ENCODE assay signal across 8 mouse cellular contexts in genomic region chr15:28158771-28159489, GRCm38 (mm10). TPM values are rescaled to one million over a fixed set of nuclear protein-coding genes. Genes with fewer than 3 reads are reported as not detected.
DNase-seq lines count a peak whose midpoint lies in the region; TF ChIP-seq lines count a peak whose summit lies in the region.

No protein-coding gene starts in this region.

- H3K27ac ChIP-seq in cerebellum, adult 2 months (ENCODE audit: insufficient read depth, low read length), result no peak overlapping the region
- peak overlapping the region; percentile 82 for H3K27ac ChIP-seq in hindbrain, embryonic 10.5 days

- TF ChIP-seq POLR2A in cerebellum, adult 2 months (IDR thresholded peaks at IDR 0.05; ENCODE audit: borderline replicate concordance, insufficient read depth, low read length), result no peak

- TF ChIP-seq CTCF in cerebellum, adult 2 months (IDR thresholded peaks at IDR 0.05; ENCODE audit: borderline replicate concordance, insufficient read depth, low read depth, low read length), result no peak

- H3K36me3 ChIP-seq in hindbrain, embryonic 10.5 days, result no peaks in the 10 kb centered on the region

- no peaks in the 10 kb centered on the region for H3K27me3 ChIP-seq in cerebellum, adult 2 months (ENCODE audit: control insufficient read depth, insufficient read depth, low read length)
- H3K27me3 ChIP-seq in hindbrain, embryonic 10.5 days (ENCODE audit: insufficient read depth, poor library complexity, severe bottlenecking), result peaks cover 17% of the 10 kb centered on the region; the same call in 1 of the 2 replicates

- peak; percentile 84 for DNase-seq in NIH3T3 (ENCODE audit: low read depth)
- peak; percentile 57 to 67 for DNase-seq in cerebellum, adult 2 months
- peak; percentile 44 for DNase-seq in forelimb bud, embryonic 11.5 days (ENCODE audit: low read depth, low spot score)
- peak; percentile 57 for DNase-seq in hindbrain, embryonic 10.5 days (ENCODE audit: low spot score)
- peak; percentile 11 to 15 for DNase-seq in layer of hippocampus, postnatal 14 days (ENCODE audit: low spot score in 2 of 2)
- peak; percentile 71 for DNase-seq in lung, postnatal 14 days
- DNase-seq in retina, embryonic 14.5 days (ENCODE audit: low spot score), result peak; percentile 66
- peak; percentile 19 for DNase-seq in urinary bladder, postnatal 25 days (ENCODE audit: low spot score)

- H3K4me3 ChIP-seq in cerebellum, adult 2 months (replicated peaks; ENCODE audit: insufficient read depth, low read depth, low read length), result peak overlapping the region; percentile 63
- H3K4me3 ChIP-seq in hindbrain, embryonic 10.5 days, result peak overlapping the region; percentile 52

- H3K9me3 ChIP-seq in hindbrain, embryonic 10.5 days, result no peaks in the 10 kb centered on the region

- WGBS in cerebellum, adult 2 months, result 3% methylated on average over 19 of the region's 19 CpGs
- WGBS in hindbrain, embryonic 10.5 days, result 3% methylated on average over 19 of the region's 19 CpGs

- H3K4me1 ChIP-seq in cerebellum, adult 2 months (ENCODE audit: control insufficient read depth, insufficient read depth, low read length), result 0 out of 2 replicates have a peak, but pooled peaks cover 3% of the 10 kb centered on the region
- H3K4me1 ChIP-seq in hindbrain, embryonic 10.5 days (replicated peaks), result peaks cover 29% of the 10 kb centered on the region

RNA-seq across cellular contexts. Expression of gene Dnah5, which starts 44.6 kb away (rescaled TPM):
- polyA plus RNA-seq in cerebellum, adult 2 months (2012; rRNA removed), result 0.25 TPM in 2 replicates
- polyA plus RNA-seq in hindbrain, embryonic 10.5 days (2016; fragmentation: Nextera tagmentation; extraction: Ambion mirVana), result 0.06 and 0.09 TPM in 2 replicates
- 1 to 10 TPM; 3.1 to 3.5 TPM for total RNA-seq in layer of hippocampus, postnatal 14 days (2021)

Comparison
In these comparisons a context has a peak if more than half of its experiments do, and no peak if none do; other contexts are left out.
1. DNase-seq: peak in every context shown above with its lines; median percentile 84 in NIH3T3; 71 in lung, postnatal 14 days; 66 in retina, embryonic 14.5 days; 62 in cerebellum, adult 2 months; 57 in hindbrain, embryonic 10.5 days; 44 in forelimb bud, embryonic 11.5 days; 19 in urinary bladder, postnatal 25 days; 13 in layer of hippocampus, postnatal 14 days.